Mouse (Mus musculus) cerebellum, postnatal 25 days (tissue): ENCODE results near the gene Fam78b.

Experiments used
- DNase-seq, 2 experiments: peaks; one replicate each; pipeline ENCODE4 v3.0.0; 2021; ENCODE audit warnings: mixed read lengths in 2 of 2

Gene Fam78b

GRCm38 (mm10) chr1:167001174-167001843 is at the start of gene Fam78b:
Gene Fam78b (plus strand): TSS chr1:167001417.
- peak; percentile 77 to 79 for DNase-seq

GRCm38 (mm10) chr1:166964508-166964907 is 36.7 kb upstream of the Fam78b start:
- no peak for DNase-seq

- no peak for DNase-seq
These were observed 32.9 kb upstream of the Fam78b start for GRCm38 (mm10) chr1:166968271-166968670.

DNA sequence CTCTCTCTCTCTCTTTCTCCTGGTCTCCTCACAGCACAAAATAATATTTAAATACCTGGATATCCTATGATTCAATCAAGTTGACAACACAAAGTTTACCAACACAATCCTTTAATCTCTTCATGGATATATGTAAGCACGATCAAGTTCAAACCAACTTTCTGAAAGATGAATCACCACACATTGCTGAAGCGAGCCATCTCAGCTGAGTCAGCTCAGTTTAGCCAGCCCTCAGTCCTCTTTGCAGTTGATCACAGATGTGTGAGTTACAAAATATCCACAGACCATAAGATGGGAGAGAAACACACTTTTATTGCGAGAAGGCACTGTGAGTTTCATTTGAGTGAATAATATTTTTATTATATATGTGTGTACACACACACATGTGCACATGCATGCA is 27.5 kb upstream of the Fam78b start:
- DNase-seq, result no peak

- no peak for DNase-seq
These were observed 22.6 kb upstream of the Fam78b start for GRCm38 (mm10) chr1:166978611-166979010.

- no peak for DNase-seq
These were observed 7.0 kb upstream of the Fam78b start for GRCm38 (mm10) chr1:166994266-166994665.

GRCm38 (mm10) chr1:166996250-166996649 is 5.0 kb upstream of the Fam78b start:
- no peak for DNase-seq

DNA sequence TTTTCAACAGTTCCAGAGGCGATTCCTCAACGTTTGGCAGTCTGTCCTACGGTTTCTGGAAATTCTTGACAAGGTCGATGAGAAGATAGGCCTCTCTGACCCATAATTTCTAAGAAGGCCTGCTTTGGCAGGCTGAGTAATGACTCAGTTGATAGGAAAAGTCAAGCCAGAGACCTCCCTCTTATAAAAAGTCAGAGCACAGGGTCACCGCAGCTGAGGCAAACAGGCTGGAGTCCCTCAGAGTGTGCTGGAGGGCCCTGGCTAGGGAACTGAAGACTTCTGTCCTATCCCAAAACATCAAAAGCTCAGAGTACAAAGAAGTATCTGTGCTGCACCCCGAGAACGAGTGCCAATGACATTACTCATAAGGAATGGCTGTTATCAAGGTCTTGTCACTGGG is 4.4 kb upstream of the Fam78b start:
- no peak for DNase-seq

- DNase-seq, result peak; percentile 88 to 93
These were observed 566 bp upstream of the Fam78b start for GRCm38 (mm10) chr1:167000529-167001173.

- peak; percentile 61 to 65 for DNase-seq
These were observed 748 bp downstream of the Fam78b start for GRCm38 (mm10) chr1:167001844-167002485.

GRCm38 (mm10) chr1:167002486-167002850 is 1.3 kb downstream of the Fam78b start:
- DNase-seq, result peak; percentile 76 to 79

GRCm38 (mm10) chr1:167004621-167005020 is 3.4 kb downstream of the Fam78b start:
- DNase-seq, result no peak

DNA sequence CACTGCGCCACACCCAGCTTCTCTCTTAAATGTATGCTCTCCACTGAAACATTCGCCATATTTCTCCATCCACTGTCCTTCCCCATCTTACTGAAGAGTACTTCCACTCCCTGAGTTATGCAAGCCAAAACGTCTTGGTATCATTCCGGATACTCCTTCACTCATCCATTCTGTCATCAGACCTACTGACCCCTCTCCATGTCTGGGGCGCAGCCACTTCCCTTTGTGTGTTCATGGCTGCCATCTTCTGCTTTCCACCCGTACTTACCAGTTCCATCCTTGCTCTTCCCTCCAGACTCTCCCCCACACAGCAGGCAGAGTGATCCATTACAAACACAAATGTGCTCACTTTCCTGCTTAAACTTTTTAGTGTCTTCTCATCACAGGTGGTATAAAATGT is 6.1 kb downstream of the Fam78b start:
- no peak for DNase-seq

GRCm38 (mm10) chr1:167010190-167010589 is 9.0 kb downstream of the Fam78b start:
- DNase-seq, result no peak

GRCm38 (mm10) chr1:167011301-167011700 is 10.1 kb downstream of the Fam78b start:
- DNase-seq, result no peak

DNA sequence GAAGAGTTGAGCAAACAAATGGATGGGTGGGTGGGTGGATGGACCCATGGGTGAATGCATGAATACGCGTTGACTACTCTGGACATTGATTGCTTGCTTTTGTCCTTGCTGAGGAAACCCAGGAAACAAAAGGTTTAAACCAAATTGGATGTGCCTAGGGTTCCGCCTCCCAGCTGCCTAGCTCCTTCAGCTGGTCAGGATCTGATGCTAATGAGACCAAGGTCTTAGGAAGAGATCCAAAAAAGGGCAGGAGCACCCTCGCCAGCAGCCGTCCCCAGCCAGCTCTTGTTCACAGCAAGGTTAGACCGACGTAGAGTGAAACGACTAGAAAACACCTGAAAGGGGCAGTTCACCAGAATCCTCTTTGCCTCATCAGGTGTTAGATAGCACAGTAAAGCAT is 11.4 kb downstream of the Fam78b start:
- DNase-seq, result no peak

DNA sequence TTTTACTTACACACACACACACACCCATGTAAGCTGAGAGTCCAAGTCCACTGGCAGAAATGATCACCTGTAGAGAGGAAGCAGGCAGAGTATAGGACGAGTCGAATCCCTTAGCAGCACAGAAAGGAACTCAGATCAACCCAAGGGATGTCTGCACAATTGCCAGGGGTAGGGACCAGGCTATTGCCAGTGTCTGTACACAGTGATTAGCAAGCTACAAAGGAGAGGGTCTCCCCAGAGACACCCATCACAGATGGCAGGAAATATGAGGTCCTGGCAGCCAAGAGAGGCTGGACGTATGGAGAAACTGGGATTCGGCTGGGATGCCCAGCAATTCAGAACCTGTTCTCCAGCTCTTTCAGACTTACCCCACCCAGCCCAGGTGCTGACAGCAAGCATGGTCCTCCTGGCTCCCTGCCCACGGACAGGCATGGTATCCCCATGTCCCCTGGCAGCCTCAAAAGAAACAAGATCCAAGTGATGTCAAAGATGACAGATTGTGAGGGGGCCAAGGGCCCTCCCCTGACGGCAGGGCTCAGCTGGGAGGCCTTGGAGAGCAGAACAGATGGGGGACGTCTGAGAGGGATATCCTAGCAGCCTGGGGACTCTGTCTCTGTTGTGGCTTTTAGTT is 12.1 kb downstream of the Fam78b start:
- DNase-seq, result peak; percentile 84 to 92

DNA sequence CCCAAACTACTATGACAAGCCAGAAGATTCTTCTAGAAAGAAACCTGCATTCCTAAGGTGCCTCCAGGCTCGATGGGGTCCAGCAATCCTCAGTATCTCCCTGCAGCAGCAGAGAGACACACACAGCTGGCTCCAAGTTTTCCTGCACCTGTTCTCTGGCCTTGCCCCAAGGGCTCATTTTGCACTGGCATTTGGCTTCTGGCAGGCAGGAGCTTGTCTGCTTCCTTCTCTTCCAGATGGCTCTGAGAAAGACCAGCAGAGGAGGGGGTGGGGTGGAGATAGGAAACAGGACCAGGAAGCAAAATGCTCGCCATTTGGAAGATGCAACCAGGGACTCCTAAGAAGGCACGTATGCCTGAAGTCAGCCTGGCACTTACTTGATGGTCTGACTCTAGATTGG is 15.1 kb downstream of the Fam78b start:
- DNase-seq, result peak; percentile 82 to 86

- DNase-seq, result no peak
These were observed 20.8 kb downstream of the Fam78b start for GRCm38 (mm10) chr1:167022001-167022424.

- DNase-seq, result no peak
These were observed 21.4 kb downstream of the Fam78b start for GRCm38 (mm10) chr1:167022541-167023121.

DNA sequence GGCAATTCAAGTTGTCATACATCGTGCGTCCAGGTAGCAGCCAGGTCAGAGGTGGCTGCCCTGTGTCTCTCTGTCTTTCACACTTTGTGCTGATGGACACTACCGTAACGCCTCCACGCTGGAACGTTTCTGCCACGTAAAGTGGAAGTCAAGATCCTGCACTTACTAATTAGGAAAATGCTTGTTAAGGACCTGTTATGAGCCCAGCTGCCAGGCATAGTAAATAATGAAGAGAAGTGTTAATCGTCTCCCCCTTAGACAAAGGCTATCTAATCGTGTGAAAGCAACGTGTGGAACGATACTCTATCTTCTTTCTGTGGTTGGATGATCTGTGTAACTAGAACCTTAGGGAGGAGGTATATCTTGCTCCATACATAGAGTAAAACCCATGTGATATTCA is 22.6 kb downstream of the Fam78b start:
- no peak for DNase-seq

DNA sequence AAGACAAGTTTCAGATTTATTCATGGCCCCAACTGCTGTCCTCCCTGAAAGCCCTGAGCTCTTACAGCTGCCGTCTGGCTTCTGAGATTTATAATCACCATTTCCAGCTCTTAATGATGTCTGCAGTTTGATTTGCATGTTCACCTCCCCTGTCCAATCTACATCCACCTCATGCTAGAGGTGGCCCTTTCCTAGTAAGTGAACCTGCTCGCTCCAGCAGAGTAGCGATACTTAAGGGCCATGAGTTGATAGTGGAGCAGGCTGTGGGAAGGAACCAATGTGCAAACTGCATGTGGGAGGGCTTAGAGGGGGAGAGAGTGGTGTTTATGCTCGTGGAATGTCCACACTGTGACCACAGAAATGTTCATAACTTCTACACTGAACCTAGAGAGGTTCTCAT is 23.7 kb downstream of the Fam78b start:
- DNase-seq, result no peak

GRCm38 (mm10) chr1:167032046-167032648 is 30.9 kb downstream of the Fam78b start:
- DNase-seq, result peak; percentile 39 to 47
